Mouse (Mus musculus): ENCODE measurements around the gene D230025D16Rik. TPM values are rescaled to one million over a fixed set of nuclear protein-coding genes. Genes with fewer than 3 reads are reported as not detected.

D230025D16Rik gene
- polyA plus RNA-seq, 1 experiment from 2014 or later = 17.7 TPM

GRCm38 (mm10) chr8:105251954-105252353 is 27.0 kb downstream of the D230025D16Rik start:
- Histone ChIP-seq H3K4me2 (no peak overlapping the region), H3K9me3 (replicated peaks) (no peaks in the 10 kb centered on the region), H3K9ac (no peak overlapping the region), H3K4me1 (replicated peaks) (peaks cover 24% of the 10 kb centered on the region), H3K27me3 (peaks cover 15% of the 10 kb centered on the region; the same call in 1 of the 2 replicates), H3K36me3 (peaks cover 44% of the 10 kb centered on the region), H3K27ac (no peak overlapping the region), H3K4me3 (no peak overlapping the region)
- no peak for ATAC-seq (replicated peaks; ENCODE audit: insufficient number of reproducible peaks, insufficient read depth, low FRiP score, low read depth)
- 91% methylated on average over 6 of the region's 6 CpGs for WGBS

DNA sequence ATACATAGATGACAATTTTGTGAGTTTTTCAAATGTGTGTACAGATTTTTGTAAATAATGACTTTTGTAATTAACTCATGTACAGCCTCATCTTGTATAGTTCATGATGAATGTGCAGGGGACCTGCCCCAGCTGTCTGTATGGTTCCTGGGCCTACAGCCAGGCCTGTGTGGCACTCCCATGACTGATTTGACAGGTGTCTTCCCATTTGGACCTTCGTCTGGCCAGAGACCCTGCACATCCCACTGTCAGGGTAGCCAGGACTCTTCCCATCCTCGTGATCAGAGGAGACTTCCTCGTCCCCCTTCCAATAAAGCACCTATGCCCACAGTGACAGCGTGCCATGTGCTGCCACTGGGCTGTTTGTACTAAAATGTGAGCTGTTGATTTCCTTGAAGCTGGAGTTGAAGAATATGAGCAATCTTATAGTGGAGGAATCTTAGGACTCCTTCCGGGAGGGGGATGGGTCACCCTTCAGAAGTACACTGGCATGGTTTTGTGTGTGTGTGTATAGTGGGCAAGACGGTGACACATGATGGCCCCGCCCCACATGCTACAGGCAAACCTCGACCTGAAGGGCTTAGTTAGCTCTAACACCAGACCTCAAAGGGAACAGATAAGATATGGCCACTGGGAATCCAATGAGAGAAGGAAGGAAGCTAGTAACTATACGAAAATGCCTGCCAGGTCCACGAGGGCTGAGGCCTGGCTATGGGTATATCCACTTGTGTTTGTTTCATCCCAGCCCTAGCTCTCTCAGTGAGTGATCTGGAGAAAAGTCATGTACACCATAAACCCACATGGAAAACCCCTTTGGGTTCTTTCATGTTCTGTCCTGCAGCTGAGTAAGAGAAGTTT is 28.0 kb downstream of the D230025D16Rik start:
- Histone ChIP-seq H3K4me2 (peak overlapping the region; percentile 93; the same call in 1 of the 2 replicates), H3K9ac (0 out of 2 replicates have a peak overlapping the region, but pooled peaks have one; percentile 44), H3K27ac (no peak overlapping the region), H3K27me3 (peaks cover 16% of the 10 kb centered on the region), H3K4me1 (replicated peaks) (peaks cover 24% of the 10 kb centered on the region), H3K36me3 (peaks cover 40% of the 10 kb centered on the region), H3K4me3 (no peak overlapping the region), H3K9me3 (replicated peaks) (no peaks in the 10 kb centered on the region)
- WGBS = 61% methylated on average over 10 of the region's 10 CpGs
- ATAC-seq (replicated peaks; ENCODE audit: insufficient number of reproducible peaks, insufficient read depth, low FRiP score, low read depth) = no peak

DNA sequence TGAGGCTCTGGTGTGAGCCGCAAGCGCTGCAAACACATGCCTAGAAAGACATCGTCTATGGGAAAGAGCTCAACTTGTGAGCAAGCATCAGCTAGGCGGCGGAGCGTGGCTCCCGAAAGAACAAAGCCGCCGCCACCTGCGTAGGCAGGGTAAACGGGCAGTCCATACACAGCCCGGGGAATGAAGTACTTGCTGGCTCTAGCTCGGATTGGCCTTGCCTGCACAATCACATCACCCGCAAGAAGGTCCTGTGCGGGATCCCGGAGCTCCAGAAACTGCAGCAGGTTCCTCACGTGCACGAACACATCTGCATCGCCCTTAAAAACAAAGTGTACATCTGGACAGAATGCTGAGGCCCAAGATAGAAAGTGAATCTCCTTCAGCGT is 28.8 kb downstream of the D230025D16Rik start:
- H3K4me3 ChIP-seq = peak overlapping the region; percentile 60
- H3K27me3 ChIP-seq = peaks cover 25% of the 10 kb centered on the region
- H3K9me3 ChIP-seq (replicated peaks) = no peaks in the 10 kb centered on the region
- WGBS = 48% methylated on average over 20 of the region's 20 CpGs
- peaks cover 32% of the 10 kb centered on the region for H3K36me3 ChIP-seq
- peaks cover 27% of the 10 kb centered on the region for H3K4me1 ChIP-seq (replicated peaks)
- peak overlapping the region; percentile 44 for H3K9ac ChIP-seq
- H3K27ac ChIP-seq = no peak overlapping the region
- no peak for ATAC-seq (replicated peaks; ENCODE audit: insufficient number of reproducible peaks, insufficient read depth, low FRiP score, low read depth)
- peak overlapping the region; percentile 93 for H3K4me2 ChIP-seq

GRCm38 (mm10) chr8:105254152-105254965 is 29.4 kb downstream of the D230025D16Rik start:
- Histone ChIP-seq H3K9ac (peak overlapping the region; percentile 65), H3K27ac (peak overlapping the region; percentile 74), H3K36me3 (peaks cover 26% of the 10 kb centered on the region), H3K9me3 (replicated peaks) (no peaks in the 10 kb centered on the region), H3K27me3 (peaks cover 30% of the 10 kb centered on the region), H3K4me1 (replicated peaks) (peaks cover 33% of the 10 kb centered on the region), H3K4me2 (peak overlapping the region; percentile 93), H3K4me3 (peak overlapping the region; percentile 60)
- under 1% methylated on average over 74 of the region's 74 CpGs for WGBS
- peak; percentile 79 for ATAC-seq (replicated peaks; ENCODE audit: insufficient number of reproducible peaks, insufficient read depth, low FRiP score, low read depth)

- Histone ChIP-seq H3K27me3 (peaks cover 32% of the 10 kb centered on the region), H3K4me1 (replicated peaks) (peaks cover 39% of the 10 kb centered on the region), H3K9ac (peak within 1 kb of the TSS; percentile 65), H3K36me3 (peaks cover 20% of the 10 kb centered on the region), H3K27ac (peak within 1 kb of the TSS; percentile 74), H3K4me2 (peak within 1 kb of the TSS; percentile 93), H3K4me3 (peak within 1 kb of the TSS; percentile 60), H3K9me3 (replicated peaks) (no peaks in the 10 kb centered on the region)
- WGBS = 2% methylated on average over 14 of the region's 14 CpGs
- ATAC-seq (replicated peaks; ENCODE audit: insufficient number of reproducible peaks, insufficient read depth, low FRiP score, low read depth) = peak; percentile 54
Observed at GRCm38 (mm10) chr8:105254966-105255350, 30.0 kb downstream of the D230025D16Rik start, which contains the start of gene B3gnt9. B3gnt9 (minus strand) TSS chr8:105255153.

DNA sequence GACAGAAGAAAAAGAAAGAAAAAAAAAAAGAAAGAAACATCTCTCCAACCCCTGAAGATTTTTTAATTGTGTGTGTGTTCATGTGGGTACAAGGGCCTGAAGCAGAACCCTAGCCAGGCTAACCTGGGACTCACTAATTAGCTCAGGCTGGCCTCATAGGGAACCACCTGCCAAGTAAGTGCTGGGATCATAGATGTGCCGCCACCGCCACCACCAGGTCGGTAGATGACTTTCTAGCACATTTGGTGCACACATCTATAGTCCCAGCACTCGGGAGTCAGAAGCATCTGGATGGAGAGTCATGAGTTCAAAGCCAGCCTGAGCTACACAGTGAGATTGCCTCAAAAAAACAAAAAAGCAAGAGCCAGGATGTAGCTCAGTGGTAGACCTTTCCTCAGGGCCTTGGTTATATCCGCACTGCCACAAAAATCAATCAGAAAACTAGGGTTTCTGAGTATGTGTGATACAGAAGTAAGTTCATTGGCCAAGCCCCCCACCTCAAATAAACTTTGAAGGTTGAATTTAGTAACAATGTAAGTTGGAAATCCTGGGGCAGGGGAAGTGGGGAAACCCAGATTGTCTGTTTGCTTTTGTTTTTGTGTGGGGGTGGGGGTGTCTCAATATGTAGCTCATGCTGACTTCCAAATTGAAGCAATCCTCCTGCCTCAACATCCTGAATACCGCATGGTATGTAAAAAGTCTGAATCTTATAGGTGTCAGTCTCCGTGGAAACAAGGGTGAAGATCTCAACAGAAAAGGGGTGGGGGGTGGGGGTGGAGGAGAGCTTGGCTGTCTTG is 32.6 kb downstream of the D230025D16Rik start:
- ATAC-seq (replicated peaks; ENCODE audit: insufficient number of reproducible peaks, insufficient read depth, low FRiP score, low read depth) = no peak
- Histone ChIP-seq H3K9me3 (replicated peaks) (no peaks in the 10 kb centered on the region), H3K27ac (no peak overlapping the region), H3K9ac (no peak overlapping the region), H3K4me1 (replicated peaks) (peaks cover 42% of the 10 kb centered on the region), H3K36me3 (peaks cover 4% of the 10 kb centered on the region; the same call in 1 of the 2 replicates), H3K4me3 (no peak overlapping the region), H3K4me2 (no peak overlapping the region), H3K27me3 (peaks cover 43% of the 10 kb centered on the region)
- WGBS = 64% methylated on average over 7 of the region's 7 CpGs

- no peaks in the 10 kb centered on the region for H3K9me3 ChIP-seq (replicated peaks)
- WGBS = 7% methylated on average over 55 of the region's 55 CpGs
- ATAC-seq (replicated peaks; ENCODE audit: insufficient number of reproducible peaks, insufficient read depth, low FRiP score, low read depth) = no peak
- peak overlapping the region; percentile 51 for H3K4me3 ChIP-seq
- peaks cover 34% of the 10 kb centered on the region for H3K4me1 ChIP-seq (replicated peaks)
- H3K9ac ChIP-seq = peak overlapping the region; percentile 48
- H3K27me3 ChIP-seq = peaks cover 47% of the 10 kb centered on the region
- no peaks in the 10 kb centered on the region for H3K36me3 ChIP-seq
- peak overlapping the region; percentile 89 for H3K4me2 ChIP-seq
- H3K27ac ChIP-seq = no peak overlapping the region
Observed at GRCm38 (mm10) chr8:105258911-105259720, 34.2 kb downstream of the D230025D16Rik start.

DNA sequence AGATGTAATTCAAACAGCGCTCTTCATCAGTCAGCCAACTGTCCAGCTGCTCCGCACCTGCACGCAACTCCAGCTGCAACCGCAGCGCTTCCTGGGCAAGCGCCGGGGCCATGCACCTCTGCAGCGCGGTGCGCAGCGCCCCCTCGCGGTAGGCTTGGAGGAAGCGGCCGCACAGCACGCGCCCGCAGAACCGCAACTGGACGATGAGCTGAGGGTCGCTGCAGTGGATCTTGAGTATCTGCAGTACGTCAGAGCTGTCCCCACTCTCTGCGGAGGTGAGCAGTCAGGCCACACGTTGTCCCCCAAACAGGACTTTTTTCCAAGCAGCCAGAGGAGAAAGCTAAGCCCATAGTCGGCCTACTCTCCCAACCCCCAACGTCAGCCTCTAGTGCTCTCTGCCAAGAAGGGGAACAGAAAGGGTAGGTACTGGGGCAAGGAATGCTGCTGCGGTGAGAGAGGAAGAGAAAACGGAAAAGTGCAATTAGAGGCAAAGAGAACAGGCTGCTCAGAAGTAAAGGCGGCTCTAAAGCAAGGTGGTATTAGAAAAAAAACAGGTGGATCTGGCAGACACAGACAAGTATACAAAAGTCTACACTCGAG is 34.9 kb downstream of the D230025D16Rik start:
- no peak for ATAC-seq (replicated peaks; ENCODE audit: insufficient number of reproducible peaks, insufficient read depth, low FRiP score, low read depth)
- H3K36me3 ChIP-seq = no peaks in the 10 kb centered on the region
- peak overlapping the region; percentile 51 for H3K4me3 ChIP-seq
- peak overlapping the region; percentile 48 for H3K9ac ChIP-seq
- 5% methylated on average over 30 of the region's 30 CpGs for WGBS
- H3K4me1 ChIP-seq (replicated peaks) = peaks cover 33% of the 10 kb centered on the region
- no peaks in the 10 kb centered on the region for H3K9me3 ChIP-seq (replicated peaks)
- H3K4me2 ChIP-seq = peak overlapping the region; percentile 89
- H3K27me3 ChIP-seq = peaks cover 47% of the 10 kb centered on the region
- no peak overlapping the region for H3K27ac ChIP-seq

GRCm38 (mm10) chr8:105260371-105261099 is 35.6 kb downstream of the D230025D16Rik start:
- H3K4me3 ChIP-seq = no peak overlapping the region
- ATAC-seq (replicated peaks; ENCODE audit: insufficient number of reproducible peaks, insufficient read depth, low FRiP score, low read depth) = no peak
- H3K4me2 ChIP-seq = no peak overlapping the region
- H3K36me3 ChIP-seq = no peaks in the 10 kb centered on the region
- H3K9ac ChIP-seq = no peak overlapping the region
- 71% methylated on average over 7 of the region's 7 CpGs for WGBS
- H3K27me3 ChIP-seq = peaks cover 44% of the 10 kb centered on the region
- peaks cover 30% of the 10 kb centered on the region for H3K4me1 ChIP-seq (replicated peaks)
- no peaks in the 10 kb centered on the region for H3K9me3 ChIP-seq (replicated peaks)
- no peak overlapping the region for H3K27ac ChIP-seq
